Mouse (Mus musculus) small intestine, adult 2 months (tissue): ENCODE results near the gene Elf1. TPM values are rescaled to one million over a fixed set of nuclear protein-coding genes. Genes with fewer than 3 reads are reported as not detected.
"Not testable (repeated sequence)": the region's sequence is repeated elsewhere in the genome, so short reads cannot be mapped to it uniquely, and the experiment has no call there.

Experiments used
- H3K27ac ChIP-seq: fragments of 200-500 bp; 2 replicates; pipeline ENCODE4 v1.5.1; 2012; ENCODE audit warnings: low read depth, low read length, control low read depth, inconsistent platforms; ENCODE audit not compliant: insufficient read depth
- H3K27me3 ChIP-seq: fragments of 200-500 bp; 2 replicates; pipeline ENCODE4 v1.6.1; 2012; ENCODE audit warnings: mild to moderate bottlenecking, moderate library complexity, low read length, inconsistent platforms; ENCODE audit not compliant: control insufficient read depth, insufficient read depth
- H3K36me3 ChIP-seq: fragments of 200-500 bp; 2 replicates; pipeline ENCODE4 v1.6.1; 2012; ENCODE audit warnings: mild to moderate bottlenecking, low read length, control low read depth, inconsistent platforms; ENCODE audit not compliant: control insufficient read depth, insufficient read depth
- H3K4me1 ChIP-seq: fragments of 200-500 bp; 2 replicates; pipeline ENCODE4 v1.6.1; 2012; ENCODE audit warnings: low read length, inconsistent platforms, mixed read lengths; ENCODE audit not compliant: control insufficient read depth, insufficient read depth, insufficient read length
- H3K4me3 ChIP-seq: fragments of 200-500 bp; 2 replicates; pipeline ENCODE4 v1.5.1; 2012; ENCODE audit warnings: low read depth, mild to moderate bottlenecking, control low read depth, inconsistent platforms, low read length, moderate library complexity
- CTCF ChIP-seq: fragments of 200-500 bp; IDR thresholded peaks from 2 replicates; pipeline ENCODE4 v1.5.1; 2012; ENCODE audit warnings: low read depth, mild to moderate bottlenecking, control low read depth, inconsistent platforms, low read length, moderate library complexity, mixed read lengths; ENCODE audit not compliant: insufficient replicate concordance, insufficient read length; ENCODE audit errors: extremely low read depth
- POLR2A ChIP-seq: fragments of 200-500 bp; IDR thresholded peaks from 2 replicates; pipeline ENCODE4 v1.6.1; 2012; ENCODE audit warnings: low read depth, mild to moderate bottlenecking, control low read depth, inconsistent platforms, low read length, moderate library complexity
- WGBS: fragments of 180-500 bp; shearing (Covaris S2); methylation state at CpG from one replicate; pipeline ENCODE4 v1.1.7; 2018; 5-methylcytosine and 5-hydroxymethylcytosine counted together
- polyA plus RNA-seq: library from polyadenylated mRNA; depleted of rRNA; stranded (reverse); fragments of >200 nt; gene quantifications from 2 replicates; pipeline ENCODE4 v1.2.3, GENCODE M21; 2012; rRNA removed

Elf1 gene
- 6.4 and 20.1 TPM in 2 replicates for polyA plus RNA-seq

DNA sequence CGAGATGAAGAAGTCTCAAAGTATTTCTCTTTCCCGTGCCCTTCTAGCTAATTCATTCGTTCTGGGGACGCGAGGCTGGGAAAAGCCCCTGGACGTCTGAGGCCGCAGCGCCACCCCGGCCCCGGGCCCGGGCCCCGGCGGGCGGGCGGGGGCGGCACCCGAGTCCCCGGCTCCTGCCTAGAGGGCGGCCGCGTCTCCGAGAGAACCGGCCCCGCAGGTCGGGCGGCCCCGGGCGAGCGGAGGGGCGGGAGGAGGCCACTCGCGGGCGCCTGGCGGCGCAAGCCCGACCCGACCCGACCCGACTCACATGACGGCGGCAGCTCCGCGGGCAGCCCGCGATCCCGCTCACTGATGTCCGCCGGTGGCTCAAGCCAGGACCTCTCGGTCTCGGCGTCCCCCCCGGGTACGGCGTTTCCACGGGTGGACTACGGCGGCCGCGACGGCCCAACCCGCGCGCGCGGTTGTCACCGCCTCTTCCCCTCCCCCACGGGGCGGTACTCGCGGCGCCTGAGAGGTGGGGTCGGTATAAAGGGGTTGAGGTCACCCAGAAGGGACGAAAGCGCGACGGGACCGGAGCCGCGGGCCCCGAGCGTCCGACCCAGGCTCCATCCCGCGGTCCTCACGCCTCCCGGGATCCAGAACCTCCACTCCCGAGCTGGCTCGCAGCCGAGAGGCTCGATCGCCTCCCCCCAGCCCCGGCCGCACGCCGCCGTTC is at the start of gene Elf1:
Gene Elf1 (plus strand): TSS at position 571 of the 715 bp plus-strand sequence.
- Histone ChIP-seq H3K27ac (peak within 1 kb of the TSS; percentile 100), H3K4me1 (peaks cover 7% of the 10 kb centered on the region), H3K4me3 (peak within 1 kb of the TSS; percentile 85), H3K36me3 (peaks cover 4% of the 10 kb centered on the region; the same call in 1 of the 2 replicates), H3K27me3 (no peaks in the 10 kb centered on the region)
- under 1% methylated on average over 77 of the region's 96 CpGs for WGBS
- TF ChIP-seq POLR2A: peak; percentile 98
- TF ChIP-seq CTCF: no peak

DNA sequence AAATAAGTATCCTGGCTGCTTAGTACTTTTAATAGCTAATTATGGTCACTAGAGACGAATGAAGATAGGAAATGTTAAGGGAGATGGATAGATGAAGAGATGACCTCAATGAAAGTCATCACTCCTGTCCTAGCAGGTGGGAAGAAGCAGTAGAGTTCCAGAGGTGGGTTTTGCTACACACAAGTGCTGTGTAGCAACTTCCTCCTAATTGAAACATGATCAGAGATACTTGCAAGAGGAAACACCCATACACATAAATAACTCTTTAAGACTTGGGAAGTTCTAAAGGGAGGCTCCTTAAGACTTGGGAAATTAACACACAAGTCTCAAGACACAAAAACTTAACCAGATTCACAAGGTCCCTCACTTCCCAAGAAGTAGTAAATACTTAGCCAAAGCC is 46.9 kb upstream of the Elf1 start:
- Histone ChIP-seq H3K4me1 (no peaks in the 10 kb centered on the region), H3K27ac (no peak overlapping the region), H3K4me3 (no peak overlapping the region), H3K36me3 (no peaks in the 10 kb centered on the region), H3K27me3 (no peaks in the 10 kb centered on the region)
- TF ChIP-seq POLR2A (no peak), CTCF (no peak)
- 82% methylated on average over 1 of the region's 1 CpGs for WGBS

DNA sequence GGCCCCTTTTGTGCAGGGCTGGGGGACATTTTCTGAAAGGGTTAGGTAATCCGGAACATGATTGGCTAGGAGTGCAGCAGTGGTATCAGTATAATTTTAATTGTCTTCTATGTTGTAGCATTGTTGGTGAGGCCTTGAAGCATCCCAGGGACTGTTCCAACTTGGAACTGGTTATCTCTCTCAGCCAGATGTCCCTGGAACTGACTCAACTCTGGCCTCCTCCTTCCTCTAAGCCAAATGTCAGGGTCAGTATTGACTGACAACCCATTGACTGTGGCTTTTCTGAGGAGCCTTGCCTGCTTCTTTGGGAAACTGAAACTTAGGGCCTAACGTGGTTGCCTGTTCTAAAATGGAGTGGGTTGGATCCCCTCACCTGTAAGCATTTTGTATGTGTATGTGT is 40.3 kb upstream of the Elf1 start:
- Histone ChIP-seq H3K27ac (no peak overlapping the region), H3K4me1 (no peaks in the 10 kb centered on the region), H3K4me3 (no peak overlapping the region), H3K36me3 (no peaks in the 10 kb centered on the region), H3K27me3 (no peaks in the 10 kb centered on the region)
- TF ChIP-seq CTCF (no peak), POLR2A (no peak)
- 89% methylated on average over 2 of the region's 2 CpGs for WGBS

DNA sequence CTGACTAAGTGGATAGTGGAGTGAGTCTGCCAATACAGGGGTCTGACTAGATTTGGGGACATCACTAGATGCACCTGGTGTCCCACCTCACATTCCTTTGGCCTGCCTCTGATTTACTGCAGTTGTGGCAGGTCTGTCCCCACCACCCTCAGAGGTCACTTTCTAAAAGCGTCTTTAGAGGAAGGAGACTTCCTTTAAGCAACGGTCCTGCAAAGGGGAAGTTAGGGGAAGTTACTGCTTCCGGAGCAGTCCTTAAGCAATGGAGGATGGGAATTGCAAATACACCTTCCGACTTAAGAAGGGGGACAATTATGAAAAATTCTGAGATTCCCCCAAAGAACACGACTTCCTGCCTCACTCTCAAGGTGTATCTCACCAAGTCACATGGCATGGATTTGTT is 39.6 kb upstream of the Elf1 start:
- TF ChIP-seq POLR2A (no peak), CTCF (no peak)
- Histone ChIP-seq H3K4me1 (no peaks in the 10 kb centered on the region), H3K36me3 (no peaks in the 10 kb centered on the region), H3K27me3 (no peaks in the 10 kb centered on the region), H3K27ac (no peak overlapping the region), H3K4me3 (no peak overlapping the region)
- 76% methylated on average over 5 of the region's 5 CpGs for WGBS

DNA sequence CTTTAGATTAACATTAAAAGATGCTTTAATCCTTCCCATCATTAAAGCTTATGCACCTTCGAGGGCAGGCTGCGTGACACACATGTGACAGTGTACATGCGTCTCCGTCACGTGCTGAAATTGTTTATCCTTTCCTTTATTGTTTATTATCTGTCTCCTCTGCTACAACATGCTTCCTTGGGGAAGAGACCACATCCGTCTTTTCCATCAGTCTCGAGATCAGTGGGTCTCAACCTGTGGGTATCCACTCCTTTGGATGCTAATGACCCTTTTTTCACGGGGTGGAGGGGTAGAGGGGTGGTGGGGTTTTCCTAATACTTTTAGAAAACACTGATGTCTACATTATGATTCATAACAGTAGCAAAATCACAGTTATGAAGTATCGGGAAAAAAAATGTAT is 36.4 kb upstream of the Elf1 start:
- Histone ChIP-seq H3K27ac (no peak overlapping the region), H3K36me3 (no peaks in the 10 kb centered on the region), H3K27me3 (no peaks in the 10 kb centered on the region), H3K4me1 (no peaks in the 10 kb centered on the region), H3K4me3 (no peak overlapping the region)
- TF ChIP-seq POLR2A (no peak), CTCF (no peak)
- 84% methylated on average over 9 of the region's 9 CpGs for WGBS

DNA sequence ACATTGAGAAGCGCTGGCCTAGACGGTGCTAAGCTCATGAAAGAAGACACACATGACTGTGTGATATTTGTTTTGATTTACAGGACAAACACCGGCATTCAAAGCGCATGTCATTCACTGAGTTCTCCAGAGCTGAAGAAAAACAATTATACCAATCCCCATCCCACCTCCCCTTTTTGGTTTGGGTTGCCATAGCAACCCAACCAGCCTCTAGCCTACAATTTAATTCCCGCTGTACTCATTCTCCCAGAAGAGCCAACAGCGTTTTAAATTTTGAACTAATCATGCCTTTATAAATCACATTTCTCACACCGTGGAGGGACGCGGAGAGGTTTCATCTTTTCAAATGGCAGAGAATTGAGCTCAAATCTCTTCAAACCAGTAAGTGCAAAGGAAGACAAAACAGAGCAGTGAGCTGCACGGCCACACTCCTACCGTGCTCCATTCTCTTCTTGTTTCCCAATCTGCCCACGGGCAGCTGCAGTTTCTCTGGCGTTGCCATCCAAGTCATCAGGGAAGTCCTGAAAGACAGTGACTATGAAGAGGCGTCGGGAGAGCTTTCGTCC is 35.9 kb upstream of the Elf1 start:
- TF ChIP-seq POLR2A: no peak
- no peak for TF ChIP-seq CTCF
- no peak overlapping the region for H3K4me3 ChIP-seq
- no peak overlapping the region for H3K27ac ChIP-seq
- no peaks in the 10 kb centered on the region for H3K36me3 ChIP-seq
- WGBS: 80% methylated on average over 16 of the region's 16 CpGs
- no peaks in the 10 kb centered on the region for H3K4me1 ChIP-seq
- no peaks in the 10 kb centered on the region for H3K27me3 ChIP-seq

DNA sequence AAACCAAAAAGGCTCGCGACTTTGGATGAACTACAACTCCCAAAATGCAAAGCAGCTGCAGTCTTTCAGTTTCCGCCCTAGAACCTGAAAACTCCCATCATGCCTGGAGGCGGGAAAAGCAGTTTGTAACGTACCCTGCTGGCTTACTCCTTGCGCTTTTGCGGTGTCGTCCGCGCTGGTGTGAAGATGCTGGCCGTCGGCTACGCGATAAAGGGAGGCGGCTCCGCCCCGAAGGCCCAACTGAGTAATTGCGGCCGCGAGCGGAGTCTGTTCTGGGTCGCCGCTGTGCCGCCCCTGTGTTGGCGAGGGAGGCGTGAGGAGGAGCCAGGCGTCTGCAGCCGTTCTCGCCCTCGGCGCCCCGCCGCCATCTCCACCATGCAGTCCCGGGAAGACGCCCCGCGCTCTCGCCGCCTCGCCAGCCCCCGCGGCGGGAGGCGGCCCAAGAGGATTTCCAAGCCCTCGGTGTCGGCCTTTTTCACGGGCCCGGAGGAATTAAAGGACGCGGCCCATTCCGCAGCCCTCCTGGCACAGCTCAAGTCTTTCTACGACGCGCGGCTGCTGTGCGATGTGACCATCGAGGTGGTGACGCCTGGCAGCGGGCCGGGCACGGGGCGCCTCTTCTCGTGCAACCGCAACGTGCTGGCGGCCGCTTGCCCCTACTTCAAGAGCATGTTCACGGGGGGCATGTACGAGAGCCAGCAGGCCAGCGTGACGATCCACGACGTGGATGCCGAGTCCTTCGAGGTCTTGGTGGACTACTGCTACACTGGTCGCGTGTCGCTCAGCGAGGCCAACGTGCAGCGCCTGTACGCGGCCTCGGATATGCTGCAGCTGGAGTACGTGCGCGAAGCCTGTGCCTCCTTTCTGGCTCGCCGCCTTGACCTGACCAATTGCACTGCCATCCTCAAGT is 29.1 kb upstream of the Elf1 start, which contains the start of gene Kbtbd6:
Gene Kbtbd6 (plus strand): TSS at position 155 of the 910 bp plus-strand sequence.
- not testable (repeated sequence) for H3K27me3 ChIP-seq, H3K36me3 ChIP-seq, H3K27ac ChIP-seq, H3K4me1 ChIP-seq
- 14% methylated on average over 43 of the region's 89 CpGs for WGBS
- H3K4me3 ChIP-seq: peak within 1 kb of the TSS; percentile 72

DNA sequence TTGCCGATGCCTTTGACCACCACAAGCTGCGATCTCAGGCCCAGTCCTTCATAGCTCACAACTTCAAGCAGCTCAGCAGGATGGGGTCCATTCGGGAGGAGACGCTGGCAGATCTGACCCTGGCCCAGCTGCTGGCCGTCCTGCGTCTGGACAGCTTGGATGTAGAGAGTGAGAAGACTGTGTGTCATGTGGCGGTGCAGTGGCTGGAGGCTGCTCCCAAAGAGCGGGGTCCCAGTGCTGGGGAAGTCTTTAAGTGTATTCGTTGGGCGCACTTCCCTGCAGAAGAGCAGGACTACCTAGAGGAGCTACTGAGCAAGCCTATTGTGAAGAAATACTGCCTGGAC is 28.4 kb upstream of the Elf1 start:
- H3K36me3 ChIP-seq, H3K4me3 ChIP-seq, H3K27ac ChIP-seq, H3K27me3 ChIP-seq, H3K4me1 ChIP-seq: not testable (repeated sequence)
- 96% methylated on average over 9 of the region's 10 CpGs for WGBS
